Mouse (Mus musculus) bone marrow, adult 2 months (tissue): ENCODE results near the gene BC004004.

Experiments
- CTCF ChIP-seq: fragments of 200-500 bp; IDR thresholded peaks from 2 replicates; pipeline ENCODE4 v1.5.1; 2011; ENCODE audit warnings: low read length, control low read depth; ENCODE audit not compliant: control insufficient read depth, insufficient read depth
- POLR2A ChIP-seq: fragments of 200-500 bp; IDR thresholded peaks from 2 replicates; pipeline ENCODE4 v1.6.1; 2011; ENCODE audit warnings: low read depth, mild to moderate bottlenecking, control low read depth, low read length, borderline replicate concordance; ENCODE audit not compliant: control insufficient read depth

GRCm38 (mm10) chr17:29300926-29301325, 32.3 kb downstream of the BC004004 start:
- TF ChIP-seq POLR2A (no peak), CTCF (no peak)
